Mouse (Mus musculus): Measurements from ENCODE around the gene Hist1h3h.
"Not testable (repeated sequence)": the region's sequence is repeated elsewhere in the genome, so short reads cannot be mapped to it uniquely, and the experiment has no call there.

DNA sequence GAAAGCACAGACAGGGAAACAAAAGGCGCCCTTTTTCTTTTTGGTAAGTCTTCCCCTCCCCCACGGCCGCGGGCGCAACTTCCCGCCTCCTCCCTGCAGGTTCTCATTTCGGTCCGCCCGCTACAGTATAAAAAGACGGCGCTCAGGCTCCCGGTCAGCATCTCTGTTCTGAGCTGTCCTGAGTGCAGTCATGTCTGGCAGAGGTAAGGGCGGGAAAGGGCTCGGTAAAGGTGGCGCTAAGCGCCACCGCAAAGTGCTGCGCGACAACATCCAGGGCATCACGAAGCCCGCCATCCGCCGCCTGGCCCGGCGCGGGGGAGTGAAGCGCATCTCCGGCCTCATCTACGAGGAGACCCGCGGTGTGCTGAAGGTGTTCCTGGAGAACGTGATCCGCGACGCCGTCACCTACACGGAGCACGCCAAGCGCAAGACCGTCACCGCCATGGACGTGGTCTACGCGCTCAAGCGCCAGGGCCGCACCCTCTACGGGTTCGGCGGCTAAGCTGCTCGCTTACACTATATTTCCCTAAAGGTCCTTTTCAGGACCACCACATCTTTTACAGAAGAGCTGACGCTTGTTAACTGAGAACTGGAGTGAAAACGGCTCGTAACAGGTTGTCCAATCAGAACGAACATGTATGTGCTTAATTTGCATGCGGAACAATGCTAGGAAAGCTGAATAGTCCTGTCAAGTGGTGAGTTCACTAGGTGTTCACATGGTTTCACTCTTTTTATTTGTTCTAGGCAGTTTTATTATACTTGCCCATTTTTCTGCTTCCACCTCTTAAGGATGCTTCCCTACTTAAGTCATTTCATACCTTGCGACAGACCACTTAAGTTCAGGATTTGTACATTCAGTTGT, 17.7 kb downstream of the Hist1h3h start, which contains the start of gene Hist1h4j:
- not testable (repeated sequence) for TF ChIP-seq CTCF (IDR thresholded peaks at IDR 0.05; ENCODE audit: control insufficient read depth, insufficient read depth, insufficient replicate concordance, low read depth, low read length)
- TF ChIP-seq POLR2A (IDR thresholded peaks at IDR 0.05; ENCODE audit: control insufficient read depth, low read depth, low read length): peak; percentile 77

Measured in testis, adult 2 months (tissue).